Mouse (Mus musculus) megakaryocyte-erythroid progenitor cell, adult 5-6 weeks (primary cell): Measurements from ENCODE around the gene Efna4. TPM values are rescaled to one million over a fixed set of nuclear protein-coding genes. Genes with fewer than 3 reads are reported as not detected.
A peak's percentile ranks its signal among the peaks of the same experiment; 100 is the strongest.

Experiments used
- ATAC-seq: replicated peaks from 2 replicates; pipeline ENCODE4 v1.8.0; 2016; ENCODE audit warnings: mild to moderate bottlenecking, inconsistent platforms; ENCODE audit not compliant: severe bottlenecking, poor library complexity, low FRiP score, low TSS enrichment
- total RNA-seq, 2 experiments: library from RNA; stranded (forward) in 1 of 2; stranded (reverse) in 1 of 2; fragments of 200-1000, 215-1000 nt in 1 of 2; fragments of >200 nt in 1 of 2; fragmentation: Nextera tagmentation in 1 of 2; gene quantifications; 2 replicates each; pipeline ENCODE4 v1.2.3; 2014 to 2017

Gene Efna4
- total RNA-seq, 2 experiments from 2014 or later = not detected

DNA sequence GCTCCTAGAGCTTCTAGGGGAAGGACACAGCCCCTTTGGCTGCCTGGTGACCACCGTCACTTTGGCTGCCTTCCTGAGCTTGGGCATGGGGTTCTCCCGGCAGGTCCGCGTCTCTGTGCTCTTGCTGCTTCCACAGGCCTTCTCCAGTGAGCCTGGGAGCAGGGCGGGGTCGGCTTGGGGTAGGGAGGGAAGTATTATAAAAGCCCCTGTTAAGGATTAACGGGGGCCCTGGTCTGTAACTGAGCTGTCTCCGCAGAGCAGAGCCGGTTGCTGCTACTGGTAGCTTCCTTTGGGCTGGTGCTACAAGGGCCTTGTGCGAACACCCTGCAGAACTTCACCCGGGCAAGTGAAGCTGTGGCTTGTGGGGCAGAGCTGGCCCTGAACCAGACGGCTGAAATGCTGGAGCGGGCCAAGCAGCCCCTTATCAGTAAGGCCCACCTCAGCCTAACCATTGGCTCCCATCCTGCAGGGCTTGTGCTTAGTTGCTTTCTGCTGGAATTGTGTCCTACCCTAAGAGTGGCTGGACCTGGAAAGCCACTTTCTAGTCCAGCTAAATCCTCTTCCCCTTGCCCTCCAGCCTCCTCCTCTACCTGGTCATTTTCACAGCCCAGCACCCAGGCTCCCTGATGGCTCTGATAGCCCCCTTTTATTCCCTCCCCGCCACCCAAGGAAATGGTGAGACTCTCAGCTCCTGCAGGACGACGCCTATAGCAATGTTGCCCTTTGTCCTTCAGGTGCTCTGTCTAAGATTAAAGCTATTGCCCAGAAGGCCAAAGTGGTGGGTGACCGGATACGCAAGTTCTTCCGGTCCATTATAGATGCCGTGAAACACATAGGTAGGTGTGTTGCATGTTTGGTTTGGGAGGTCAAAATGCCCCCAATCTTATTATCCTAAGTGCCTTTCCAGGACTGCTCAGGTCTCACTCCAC lies 27.9 kb upstream of the Efna4 start:
- ATAC-seq = peak; percentile 39

DNA sequence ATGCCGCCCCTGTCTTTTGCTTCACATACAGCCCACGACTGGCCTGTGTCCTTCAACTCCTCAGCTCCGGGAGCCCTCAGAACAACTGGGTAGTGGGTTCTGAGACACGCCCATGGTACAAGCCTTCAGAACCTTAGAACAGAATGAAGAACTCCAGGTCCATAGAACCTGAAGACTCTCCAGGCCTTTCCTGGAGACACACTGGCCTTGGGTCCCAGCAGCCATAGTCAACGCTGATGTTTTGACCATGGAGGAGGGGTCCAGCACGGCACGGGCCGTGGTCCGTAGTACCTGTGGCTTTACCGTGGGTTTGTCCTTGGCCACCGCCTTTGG lies 27.3 kb upstream of the Efna4 start, which contains the start of gene Dcst1:
Gene Dcst1 (minus strand): TSS at position 101 of the 333 bp plus-strand sequence.
- ATAC-seq = no peak

DNA sequence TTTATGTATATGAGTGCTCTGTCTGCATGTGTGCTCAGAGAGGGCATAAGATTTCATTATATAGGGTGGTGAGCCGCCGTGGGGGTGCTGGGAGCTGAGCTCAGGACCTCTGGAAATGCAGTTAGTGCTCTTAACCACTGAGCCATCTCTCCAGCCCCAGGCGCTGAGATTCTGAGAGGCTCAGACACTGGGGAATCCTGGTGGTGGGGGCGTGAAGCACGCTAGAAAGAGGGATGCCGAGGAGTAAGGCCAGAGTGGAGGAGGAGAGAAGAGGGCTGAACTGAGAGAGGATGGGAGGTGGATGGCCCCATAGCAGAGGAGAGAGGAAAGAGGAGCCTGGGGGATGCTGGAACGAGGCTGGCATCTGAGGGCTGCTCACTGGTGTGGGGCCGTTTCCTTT lies 26.8 kb upstream of the Efna4 start:
- ATAC-seq = no peak

DNA sequence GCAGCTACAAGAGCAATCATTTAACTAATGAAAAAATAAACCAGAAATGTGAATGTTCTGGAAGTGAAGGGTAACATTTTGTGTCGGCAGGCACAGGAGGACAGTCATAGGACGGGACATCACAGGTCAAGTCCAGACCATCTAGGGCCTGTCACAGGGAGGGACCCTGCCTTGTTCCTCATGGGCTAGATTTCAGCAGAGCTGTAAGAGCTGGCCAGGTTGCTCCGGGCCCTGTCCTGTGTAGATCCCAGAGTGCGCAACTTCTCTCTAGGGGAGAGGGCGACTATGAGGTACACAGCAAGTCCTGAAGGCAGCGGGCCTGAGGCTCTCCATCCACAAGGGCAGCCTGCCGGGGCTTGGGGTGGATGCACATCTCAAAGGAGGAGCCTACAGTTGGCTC lies 23.8 kb upstream of the Efna4 start, which contains the start of gene Dcst2:
Gene Dcst2 (plus strand): TSS at position 301 of the 400 bp plus-strand sequence.
- no peak for ATAC-seq

DNA sequence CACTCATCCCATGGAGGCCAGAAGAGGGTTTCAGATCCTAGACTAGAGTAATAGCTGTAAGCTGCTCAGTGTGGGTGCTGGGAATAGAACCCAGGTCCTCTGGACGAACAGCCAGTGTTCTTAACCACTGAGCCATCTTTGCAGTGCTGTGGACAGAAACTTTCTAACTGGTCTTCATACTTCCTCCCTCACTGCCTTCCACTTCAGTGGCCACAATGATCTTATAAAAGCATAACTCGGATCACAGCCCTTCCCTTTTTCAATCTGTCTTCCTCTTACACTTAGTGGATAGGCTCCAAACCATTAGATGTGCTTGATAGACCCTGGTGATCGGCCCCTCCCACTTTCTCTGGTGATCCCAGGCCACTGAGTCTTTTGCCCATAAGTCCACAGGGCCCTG lies 22.4 kb upstream of the Efna4 start:
- no peak for ATAC-seq

DNA sequence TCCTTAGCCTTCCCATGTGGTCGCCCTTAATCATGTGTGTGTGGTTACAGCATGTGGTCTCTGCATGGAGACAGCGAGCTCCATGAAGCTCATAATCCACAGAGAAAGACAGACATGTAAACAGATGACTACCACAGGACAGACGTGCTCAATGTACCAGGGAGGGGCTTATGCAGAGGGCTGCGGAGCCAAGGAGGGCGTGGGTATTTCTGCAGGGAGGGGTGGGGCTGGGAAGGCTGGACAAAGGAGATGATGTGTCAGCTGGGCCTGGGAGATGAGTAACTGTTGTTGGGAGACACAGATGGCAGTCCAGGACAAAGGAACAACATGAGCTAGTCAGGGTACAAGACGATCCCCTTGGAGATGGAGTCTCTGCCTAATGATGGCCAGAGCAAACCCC lies 21.8 kb upstream of the Efna4 start:
- no peak for ATAC-seq

DNA sequence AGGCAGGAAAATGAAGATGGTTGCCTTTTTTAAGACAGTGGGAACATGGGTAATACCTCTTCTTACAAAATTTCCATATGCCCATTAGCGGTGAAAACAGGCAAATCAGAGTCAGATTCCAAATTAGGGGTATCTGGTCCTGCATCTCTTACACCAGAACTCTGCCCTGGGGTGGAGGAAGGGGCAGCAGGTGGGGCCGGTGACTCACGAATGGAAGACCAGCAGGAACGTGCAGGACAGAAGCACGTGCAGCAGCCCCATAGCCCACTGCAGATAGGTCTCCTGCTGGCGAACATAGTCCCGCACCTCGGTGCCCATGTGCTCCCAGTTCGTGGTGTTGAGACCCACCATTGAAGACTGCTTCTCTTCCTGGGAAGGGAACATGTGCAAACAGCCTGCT lies 18.2 kb upstream of the Efna4 start:
- no peak for ATAC-seq

DNA sequence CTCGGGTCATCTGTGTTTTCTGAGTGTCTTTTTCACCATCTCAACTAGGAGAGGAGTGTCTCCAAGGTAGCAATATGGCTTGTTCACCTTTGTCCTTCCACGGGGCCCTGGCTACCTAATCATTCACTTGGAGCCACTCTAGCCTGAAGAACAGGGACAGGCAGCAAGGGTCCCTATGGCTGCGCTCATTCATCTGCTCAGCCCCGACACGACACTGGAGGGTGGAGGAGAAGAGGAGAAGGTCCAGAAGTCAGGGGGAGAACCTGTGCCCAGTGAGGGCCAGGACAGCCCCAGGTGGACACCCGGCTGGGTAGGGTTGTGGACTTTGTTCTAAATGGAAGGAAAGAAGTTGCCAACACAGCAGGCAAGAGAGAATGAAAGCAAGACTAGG lies 17.7 kb upstream of the Efna4 start:
- ATAC-seq = no peak

DNA sequence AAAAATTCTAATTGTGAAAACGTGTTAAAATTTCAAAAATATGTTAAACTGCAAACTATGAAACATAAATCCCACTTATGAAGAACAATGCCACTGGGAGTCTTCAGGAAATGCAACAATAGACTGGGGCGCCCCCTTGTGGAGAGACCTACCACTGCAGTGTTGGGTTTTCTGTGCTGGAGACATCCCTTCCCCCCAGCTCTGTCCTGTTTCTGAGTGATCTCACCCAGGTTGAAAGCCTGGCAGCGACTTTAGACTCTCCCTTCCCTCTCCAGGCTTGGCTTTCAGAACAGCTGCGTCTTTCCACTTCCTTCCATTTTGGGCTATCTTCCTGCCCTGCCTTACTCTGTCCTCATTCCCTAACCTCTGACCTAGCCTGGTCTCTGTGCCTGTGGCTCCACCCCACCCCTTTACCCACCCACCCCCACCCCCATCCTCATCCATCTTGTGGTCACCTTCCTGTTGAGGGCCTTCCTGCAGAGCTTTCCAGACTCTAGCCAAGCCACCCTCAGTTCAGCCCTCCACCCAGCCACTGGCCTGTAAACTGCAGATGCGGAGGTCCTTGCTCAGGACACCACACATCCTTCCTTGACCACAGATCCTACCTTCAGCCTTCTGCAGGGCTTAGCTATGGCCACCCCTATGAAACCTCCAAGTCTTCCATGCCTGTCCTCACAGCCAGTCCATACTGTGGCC lies 17.1 kb upstream of the Efna4 start:
- ATAC-seq = peak; percentile 42; the same call in 1 of the 2 replicates

DNA sequence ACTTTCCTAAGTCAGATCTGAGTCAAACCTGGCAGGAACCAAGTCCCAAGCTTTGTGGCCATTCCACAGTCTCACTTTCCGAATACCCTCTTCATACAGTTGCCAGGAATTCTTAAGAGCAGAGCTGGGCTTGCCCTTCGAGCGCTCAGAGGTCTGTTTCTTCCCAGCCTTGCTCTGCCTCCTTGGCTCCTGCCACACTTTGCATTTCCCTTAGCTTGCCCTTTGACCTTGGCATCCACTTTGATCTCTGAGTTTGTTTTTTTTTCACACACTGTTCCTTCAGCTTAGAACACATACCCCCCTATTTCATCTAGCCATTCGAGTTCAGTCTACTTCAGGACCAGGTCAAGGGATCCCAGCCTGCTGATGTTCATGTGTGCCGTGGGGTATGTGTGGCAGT lies 13.4 kb upstream of the Efna4 start:
- ATAC-seq = no peak

DNA sequence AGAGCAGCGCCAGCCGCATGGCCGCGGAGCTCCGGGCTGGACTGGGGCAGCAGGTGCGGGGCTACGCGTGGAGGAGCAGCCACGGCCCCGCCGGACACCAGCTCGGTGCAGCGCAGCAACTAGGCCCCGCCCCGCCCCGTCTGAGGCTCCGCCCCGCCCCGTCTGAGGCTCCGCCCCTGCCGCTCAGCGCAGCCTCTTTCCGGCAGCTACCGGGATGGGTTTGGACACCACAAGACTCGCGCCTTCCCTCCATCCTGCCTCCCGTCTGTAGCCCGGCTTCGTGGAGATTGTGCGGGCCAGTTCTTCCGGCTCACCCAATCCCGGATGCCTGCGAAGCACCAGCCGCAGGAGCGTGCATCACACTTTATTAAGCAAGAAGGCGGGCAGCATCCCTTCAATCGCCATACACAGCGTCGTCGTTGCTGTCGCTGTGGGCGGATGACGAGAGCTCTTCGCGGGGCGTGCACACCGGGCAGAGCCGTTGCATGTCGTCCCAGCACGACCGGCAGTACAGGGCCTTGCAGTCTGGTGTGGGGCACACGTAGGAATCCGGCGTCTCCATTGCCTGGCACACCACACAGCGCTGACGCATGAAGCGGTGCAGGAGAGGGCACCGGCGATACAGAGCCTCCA lies 12.2 kb upstream of the Efna4 start, which contains the start of gene Adam15:
Gene Adam15 (minus strand): TSS at position 128 of the 633 bp plus-strand sequence.
- ATAC-seq = peak; percentile 74

DNA sequence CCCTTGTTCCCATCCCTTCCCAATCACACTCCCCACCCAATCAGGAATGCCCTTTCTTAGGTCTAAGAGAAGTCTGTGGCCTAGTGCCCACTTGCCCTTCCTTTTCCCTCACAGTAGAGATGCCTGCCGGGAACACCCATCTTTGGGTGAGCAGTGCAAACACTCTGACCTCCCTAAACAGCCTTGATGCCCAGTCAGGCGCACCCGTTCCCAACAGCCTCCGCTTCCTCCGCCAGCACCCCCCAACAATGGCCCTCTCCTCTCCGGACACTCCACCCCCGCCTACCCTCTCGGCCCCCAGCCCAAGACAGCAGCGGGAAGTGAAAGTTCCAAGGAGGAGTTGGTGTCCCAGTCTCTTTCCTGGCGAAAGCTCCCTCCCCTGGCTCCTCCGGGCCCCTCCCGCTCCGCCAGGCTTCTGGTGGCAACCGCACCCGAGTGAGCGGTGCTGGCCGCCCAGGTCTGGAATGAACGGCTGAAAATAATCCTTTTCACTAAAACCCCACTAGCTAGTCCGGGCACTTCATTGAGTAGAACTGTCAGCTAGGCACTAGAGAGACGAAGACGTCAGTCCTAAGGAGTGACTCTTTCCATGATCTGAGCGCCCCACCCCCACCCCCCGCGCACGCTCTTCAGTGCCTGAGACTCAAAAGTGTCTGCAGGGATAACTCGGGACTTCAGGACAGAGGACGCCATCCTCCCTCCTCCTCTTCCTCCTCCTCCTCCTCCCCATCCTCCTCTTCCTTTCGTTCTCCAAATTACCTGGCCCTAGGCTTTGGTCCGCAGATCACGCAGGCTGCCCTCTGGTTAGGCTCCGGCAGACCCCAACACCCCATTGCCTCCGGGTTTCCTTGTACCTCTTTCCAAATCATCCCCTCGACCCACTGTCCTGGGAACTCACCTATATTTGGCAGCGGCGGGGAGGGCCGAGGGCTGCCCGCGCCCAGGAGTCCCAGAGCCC lies 11.4 kb upstream of the Efna4 start:
- no peak for ATAC-seq

DNA sequence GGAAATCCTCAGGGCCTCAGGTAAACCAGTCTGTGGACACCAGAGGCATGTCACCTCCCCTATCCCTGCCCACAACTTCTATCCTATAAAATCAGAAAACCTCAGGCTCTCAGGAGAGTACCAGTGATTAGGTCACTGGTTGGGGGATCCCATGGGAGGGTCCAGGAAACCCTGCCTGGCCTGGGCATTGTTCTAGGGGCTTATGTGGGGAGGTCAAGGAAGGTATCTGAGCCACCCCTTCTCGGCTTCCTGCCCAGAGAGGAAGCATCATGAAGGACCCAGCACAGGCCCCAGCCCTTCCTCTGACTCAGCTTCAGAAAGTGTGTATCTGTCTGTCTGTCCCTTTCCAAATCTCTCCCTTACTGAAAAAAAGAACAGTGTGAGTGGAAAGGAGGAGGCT lies 10.1 kb upstream of the Efna4 start:
- ATAC-seq = no peak

DNA sequence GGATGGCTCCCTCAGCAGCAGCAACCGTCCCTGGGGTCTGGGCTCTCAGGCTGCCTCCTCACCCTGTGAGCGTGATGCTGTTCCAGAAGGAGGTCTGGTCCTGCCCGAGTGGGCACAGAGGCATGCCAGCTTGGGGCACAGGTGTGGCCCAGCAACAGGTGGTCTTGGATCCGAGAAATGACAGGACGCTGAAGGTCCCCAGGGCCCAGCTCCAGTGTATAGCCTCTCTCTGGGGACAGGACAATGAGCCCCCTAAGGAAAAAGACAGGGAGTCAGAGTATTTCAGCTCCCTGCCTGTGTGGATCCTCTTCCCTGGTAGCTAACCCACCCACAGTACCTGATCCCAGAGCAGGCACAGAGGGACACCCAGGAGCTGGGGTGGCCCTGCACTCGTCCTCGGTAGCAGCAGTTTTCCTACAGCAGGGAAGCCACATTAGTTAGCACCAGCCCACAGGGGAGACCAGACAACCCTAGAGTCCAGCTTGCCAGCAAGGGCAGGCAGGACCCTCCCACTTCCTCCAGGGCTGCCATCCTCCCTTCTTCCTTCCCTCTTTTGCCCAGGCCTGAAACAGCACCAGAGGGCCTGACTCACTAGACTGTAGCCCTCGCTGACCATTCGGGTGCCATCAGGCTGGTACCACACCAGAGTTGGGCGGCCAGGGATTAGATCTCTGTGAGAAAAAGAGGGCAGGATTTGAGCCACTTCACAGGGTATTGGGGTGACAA lies 9.2 kb upstream of the Efna4 start:
- ATAC-seq = no peak

DNA sequence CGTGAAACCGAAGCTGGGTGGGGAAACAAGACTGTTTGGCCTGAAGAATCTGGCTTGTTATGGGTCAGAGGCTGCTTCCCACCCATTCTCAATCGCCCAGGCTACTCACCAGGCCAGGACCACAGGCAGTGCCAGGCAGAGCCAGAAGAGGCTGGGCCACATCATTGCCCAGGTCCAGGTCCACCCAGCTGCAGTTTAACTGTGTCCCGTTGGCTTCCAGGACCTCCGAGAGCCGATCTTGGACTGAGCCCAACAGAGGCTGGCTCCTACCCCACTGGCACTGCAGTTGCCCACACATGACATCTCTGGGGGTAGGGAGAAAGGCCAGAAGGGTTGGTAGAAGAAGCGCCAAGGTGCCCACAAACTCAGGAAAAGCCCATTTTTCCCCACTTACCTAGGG lies 5.5 kb upstream of the Efna4 start:
- ATAC-seq = no peak

DNA sequence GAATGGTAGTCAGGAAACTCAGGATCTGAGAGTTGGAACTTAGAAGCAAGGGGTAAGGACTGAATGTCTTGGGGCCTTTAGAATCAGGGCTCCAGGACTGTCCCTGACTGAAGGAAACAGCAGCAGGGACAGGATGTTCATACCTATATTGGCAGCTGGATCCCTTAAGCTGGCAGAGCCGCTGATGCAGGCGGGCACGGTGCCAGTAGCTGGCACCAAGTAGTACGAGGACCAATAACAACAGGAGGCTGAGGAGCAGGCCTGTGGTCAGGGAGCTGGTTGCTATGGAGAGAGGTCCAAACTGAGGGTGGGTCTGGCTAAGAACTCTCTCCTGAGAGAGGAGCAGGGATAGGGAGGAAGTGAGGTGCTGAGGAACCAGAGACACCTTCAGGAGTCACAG lies 4.0 kb upstream of the Efna4 start:
- ATAC-seq = no peak

DNA sequence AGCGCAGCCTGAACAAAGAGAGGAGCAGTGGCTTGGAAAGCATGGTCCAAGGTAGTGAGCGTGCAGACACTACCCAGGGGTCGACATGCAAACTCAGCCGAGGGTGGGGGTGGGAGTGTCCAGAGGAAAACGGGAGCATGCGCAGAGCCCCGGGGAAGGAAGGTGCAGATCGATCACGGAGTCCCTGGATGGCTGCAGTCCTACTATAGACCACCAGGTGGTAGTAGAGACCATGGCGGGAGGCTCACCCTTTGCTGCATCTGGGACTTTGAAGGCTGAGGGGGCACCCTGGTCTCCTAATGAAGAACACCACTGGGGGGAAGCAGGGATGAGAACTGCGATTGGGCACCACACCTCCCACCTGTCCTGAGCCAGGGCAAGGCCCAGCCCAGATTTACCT lies 2.6 kb upstream of the Efna4 start:
- ATAC-seq = peak; percentile 73

DNA sequence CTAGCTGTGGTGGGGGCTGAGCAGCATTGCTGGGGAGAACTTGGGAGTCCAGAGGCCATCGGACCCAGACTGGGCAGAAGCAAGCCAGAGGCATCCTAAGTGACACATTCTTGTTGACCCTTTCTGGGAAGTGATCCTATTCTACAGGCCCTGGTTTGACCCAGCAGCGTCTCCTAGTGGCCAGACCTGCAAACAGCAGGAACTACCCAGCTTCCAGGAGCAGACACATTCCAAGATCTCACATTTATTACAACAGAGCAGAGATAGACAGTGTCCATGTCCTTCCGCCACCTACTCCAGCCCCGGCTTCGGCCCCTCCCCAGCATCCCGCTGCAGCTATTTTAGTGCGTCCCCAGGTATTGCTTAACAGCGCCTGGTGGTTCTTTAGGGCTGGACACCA lies 1.6 kb upstream of the Efna4 start:
- 0 out of 2 replicates have a peak, but pooled peaks have one; percentile 24 for ATAC-seq
